31 mouse cellular contexts compared by ENCODE assay signal in the genomic region with DNA sequence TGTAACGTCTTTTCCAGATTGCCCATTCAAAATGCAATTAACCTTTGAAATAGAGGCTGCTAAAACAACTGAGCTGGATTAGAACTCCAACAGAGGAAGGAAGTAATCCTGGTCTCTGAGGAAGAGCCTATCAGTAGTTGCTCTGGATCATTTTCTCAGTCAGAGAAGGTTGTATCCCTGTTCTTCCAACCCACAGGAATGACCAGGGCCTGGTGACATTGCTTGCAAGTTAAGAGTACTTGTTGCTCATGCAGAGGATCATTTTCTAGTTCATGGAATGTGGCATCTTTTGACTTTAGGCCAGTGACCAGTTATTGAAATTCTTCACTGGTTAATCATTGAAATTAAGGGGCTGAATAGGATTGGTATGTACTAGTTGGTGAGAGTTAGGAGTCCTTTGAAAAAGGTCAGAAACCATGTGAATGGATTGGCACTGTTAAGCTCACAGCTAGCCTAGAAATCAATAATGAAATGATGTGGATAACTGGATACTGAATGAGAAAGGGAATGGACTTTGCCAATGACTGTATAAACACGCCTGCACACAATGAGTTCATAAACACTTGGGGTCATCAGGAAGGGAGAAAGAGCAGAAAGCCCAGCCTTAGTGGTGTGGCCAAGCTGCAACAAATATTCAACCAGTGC. TPM values are rescaled to one million over a fixed set of nuclear protein-coding genes. Genes with fewer than 3 reads are reported as not detected.
A peak's percentile ranks its signal among the peaks of the same experiment; 100 is the strongest.
DNase-seq lines count a peak whose midpoint lies in the region; ATAC-seq and TF ChIP-seq lines count a peak whose summit lies in the region.
"Had no signal": no experiment of that assay in that cellular context is flagged by ENCODE, and none has a peak within 500 bp of the region (broad histone marks: within the 10 kb centered on the region; RNA-seq: fewer than 3 reads in every experiment).

No protein-coding gene starts in this region.

- H3K9ac ChIP-seq in kidney, embryonic 16.5 days (replicated peaks; ENCODE audit: low read length), result no peak overlapping the region
- H3K9ac ChIP-seq: embryonic facial prominence, embryonic 12.5 days; embryonic facial prominence, embryonic 15.5 days; forebrain, embryonic 12.5 days; forebrain, embryonic 15.5 days; heart, embryonic 13.5 days; hindbrain, embryonic 14.5 days had no signal

- no peaks in the 10 kb centered on the region for H3K9me3 ChIP-seq in kidney, embryonic 16.5 days (ENCODE audit: low read length)
- H3K9me3 ChIP-seq: embryonic facial prominence, embryonic 12.5 days; embryonic facial prominence, embryonic 15.5 days; forebrain, embryonic 12.5 days; forebrain, embryonic 15.5 days; heart, embryonic 10.5 days; heart, embryonic 13.5 days had no signal

- no peaks in the 10 kb centered on the region for H3K4me1 ChIP-seq in kidney, embryonic 16.5 days (ENCODE audit: insufficient read depth, low read length)
- H3K4me1 ChIP-seq: embryonic facial prominence, embryonic 12.5 days; embryonic facial prominence, embryonic 15.5 days; forebrain, embryonic 12.5 days; forebrain, embryonic 15.5 days; heart, embryonic 10.5 days; heart, embryonic 13.5 days had no signal

- H3K27ac ChIP-seq in kidney, embryonic 16.5 days (ENCODE audit: low read length), result no peak overlapping the region
- H3K27ac ChIP-seq: embryonic facial prominence, embryonic 12.5 days; embryonic facial prominence, embryonic 15.5 days; forebrain, embryonic 12.5 days; forebrain, embryonic 15.5 days; heart, adult 2 months; heart, embryonic 10.5 days; heart, embryonic 13.5 days; hindbrain, embryonic 14.5 days; hindbrain, postnatal 0 days had no signal

- H3K27me3 ChIP-seq in kidney, embryonic 16.5 days (ENCODE audit: insufficient read depth, low read length), result no peaks in the 10 kb centered on the region
- no peaks in the 10 kb centered on the region for H3K27me3 ChIP-seq in Patski
- H3K27me3 ChIP-seq: embryonic facial prominence, embryonic 12.5 days; embryonic facial prominence, embryonic 15.5 days; forebrain, embryonic 12.5 days; forebrain, embryonic 15.5 days; heart, embryonic 13.5 days had no signal

- CTCF ChIA-PET in Patski (lab: Charles Lee), result no interaction called here

- peak; percentile 17 to 55 for DNase-seq in kidney, adult 8-10 months
- peak; percentile 1 for DNase-seq in kidney, postnatal 14 days
- DNase-seq in kidney, adult 18-20 months, result no peak
- DNase-seq in 3T3-L1 (ENCODE audit: low read depth, low spot score), result peak; percentile 55
- DNase-seq in Patski (ENCODE audit: low read depth, low spot score), result no peak
- DNase-seq in cerebellum, adult 8-10 months, result no peak
- DNase-seq in right cerebral cortex, postnatal 4 days, result no peak
- DNase-seq: adrenal gland, adult 8-10 months; adrenal gland, postnatal 25 days; cerebellum, adult 11-12 months; cerebellum, adult 9-11 months; cerebellum, postnatal 25 days; gastrocnemius, postnatal 25 days; heart, adult 2 months; heart, postnatal 14 days; heart, postnatal 4 days had no signal

- H3K36me3 ChIP-seq in kidney, embryonic 16.5 days (ENCODE audit: insufficient read depth, low read length), result no peaks in the 10 kb centered on the region
- H3K36me3 ChIP-seq: embryonic facial prominence, embryonic 12.5 days; embryonic facial prominence, embryonic 15.5 days; forebrain, embryonic 12.5 days; forebrain, embryonic 15.5 days; heart, embryonic 10.5 days; heart, embryonic 13.5 days had no signal

- in situ Hi-C loops in Patski (cut with MboI; ENCODE audit: low pct_unique_long_range_greater_than_20kb), result no loop called here

- no peak overlapping the region for H3K4me2 ChIP-seq in kidney, embryonic 16.5 days (replicated peaks; ENCODE audit: low read depth, low read length)
- H3K4me2 ChIP-seq: embryonic facial prominence, embryonic 12.5 days; embryonic facial prominence, embryonic 15.5 days; forebrain, embryonic 12.5 days; forebrain, embryonic 15.5 days; heart, embryonic 13.5 days; hindbrain, embryonic 14.5 days had no signal

- WGBS in kidney, embryonic 16.5 days, result 66% methylated on average over 2 of the region's 2 CpGs

- TF ChIP-seq CTCF in Patski (IDR thresholded peaks at IDR 0.05), result no peak

- POLR2A ChIA-PET in Patski (lab: Charles Lee), result no interaction called here

- ATAC-seq in kidney, embryonic 16.5 days (ENCODE audit: low FRiP score, low TSS enrichment), result no peak
- ATAC-seq in Patski, result peak; percentile 74
- ATAC-seq: activated CD4-positive, CD25-positive, alpha-beta regulatory T cell, adult 4 months; forebrain, embryonic 15.5 days; hindbrain, postnatal 0 days; inflammation-experienced regulatory T-cells, adult 6 months had no signal

- no peak overlapping the region for H3K4me3 ChIP-seq in kidney, embryonic 16.5 days (ENCODE audit: low read length)
- H3K4me3 ChIP-seq: embryonic facial prominence, embryonic 12.5 days; embryonic facial prominence, embryonic 15.5 days; forebrain, embryonic 12.5 days; forebrain, embryonic 15.5 days; heart, adult 2 months; heart, embryonic 10.5 days; heart, embryonic 13.5 days had no signal

RNA-seq across cellular contexts. Expression of gene Zswim2, which starts 39.0 kb away (rescaled TPM):
- not detected in 2 replicates for polyA plus RNA-seq in kidney, embryonic 16.5 days (2015; fragmentation: Nextera tagmentation; extraction: Ambion mirVana)
- polyA plus RNA-seq in Patski (2021), result not detected
- polyA plus RNA-seq: activated CD4-positive, CD25-positive, alpha-beta regulatory T cell, adult 4 months; brain, embryonic 14.5 days; forebrain, embryonic 12.5 days; gonadal fat pad, adult 2 months; heart, adult 2 months; heart, embryonic 10.5 days; heart, embryonic 13.5 days; hindbrain, embryonic 11.5 days; hindbrain, embryonic 14.5 days; hindbrain, postnatal 0 days; inflammation-experienced regulatory T-cells, adult 6 months had no signal

RNA-seq across cellular contexts. Expression of gene Gm13698, which starts 53.5 kb away (rescaled TPM):
- polyA plus RNA-seq in kidney, embryonic 16.5 days (2015; fragmentation: Nextera tagmentation; extraction: Ambion mirVana), result not detected in 2 replicates
- polyA plus RNA-seq in Patski (2021), result 1.3 TPM
- polyA plus RNA-seq: activated CD4-positive, CD25-positive, alpha-beta regulatory T cell, adult 4 months; brain, embryonic 14.5 days; embryonic facial prominence, embryonic 12.5 days; embryonic facial prominence, embryonic 15.5 days; forebrain, embryonic 12.5 days; forebrain, embryonic 15.5 days; gonadal fat pad, adult 2 months; heart, adult 2 months; heart, embryonic 10.5 days; heart, embryonic 13.5 days; heart, embryonic 16.5 days; hindbrain, embryonic 11.5 days; hindbrain, embryonic 14.5 days; hindbrain, postnatal 0 days; inflammation-experienced regulatory T-cells, adult 6 months had no signal

RNA-seq across cellular contexts. Expression of gene Gm13693, which starts 59.3 kb away (rescaled TPM):
- polyA plus RNA-seq in kidney, embryonic 16.5 days (2015; fragmentation: Nextera tagmentation; extraction: Ambion mirVana), result not detected in 2 replicates
- polyA plus RNA-seq in Patski (2021), result 1.3 TPM
- polyA plus RNA-seq: activated CD4-positive, CD25-positive, alpha-beta regulatory T cell, adult 4 months; brain, embryonic 14.5 days; embryonic facial prominence, embryonic 12.5 days; embryonic facial prominence, embryonic 15.5 days; forebrain, embryonic 12.5 days; forebrain, embryonic 15.5 days; gonadal fat pad, adult 2 months; heart, adult 2 months; heart, embryonic 10.5 days; heart, embryonic 13.5 days; heart, embryonic 16.5 days; hindbrain, embryonic 11.5 days; hindbrain, embryonic 14.5 days; hindbrain, postnatal 0 days; inflammation-experienced regulatory T-cells, adult 6 months had no signal

Comparison
In these comparisons a context has a peak if more than half of its experiments do, and no peak if none do; other contexts are left out.
1. DNase-seq: peak in kidney, adult 8-10 months (2 of 2), kidney, postnatal 14 days (single experiment) and 3T3-L1 (single experiment); none in kidney, adult 18-20 months (single experiment), Patski (single experiment), cerebellum, adult 8-10 months (single experiment) and right cerebral cortex, postnatal 4 days (single experiment).